8 mouse cellular contexts compared by ENCODE assay signal in the genomic region with DNA sequence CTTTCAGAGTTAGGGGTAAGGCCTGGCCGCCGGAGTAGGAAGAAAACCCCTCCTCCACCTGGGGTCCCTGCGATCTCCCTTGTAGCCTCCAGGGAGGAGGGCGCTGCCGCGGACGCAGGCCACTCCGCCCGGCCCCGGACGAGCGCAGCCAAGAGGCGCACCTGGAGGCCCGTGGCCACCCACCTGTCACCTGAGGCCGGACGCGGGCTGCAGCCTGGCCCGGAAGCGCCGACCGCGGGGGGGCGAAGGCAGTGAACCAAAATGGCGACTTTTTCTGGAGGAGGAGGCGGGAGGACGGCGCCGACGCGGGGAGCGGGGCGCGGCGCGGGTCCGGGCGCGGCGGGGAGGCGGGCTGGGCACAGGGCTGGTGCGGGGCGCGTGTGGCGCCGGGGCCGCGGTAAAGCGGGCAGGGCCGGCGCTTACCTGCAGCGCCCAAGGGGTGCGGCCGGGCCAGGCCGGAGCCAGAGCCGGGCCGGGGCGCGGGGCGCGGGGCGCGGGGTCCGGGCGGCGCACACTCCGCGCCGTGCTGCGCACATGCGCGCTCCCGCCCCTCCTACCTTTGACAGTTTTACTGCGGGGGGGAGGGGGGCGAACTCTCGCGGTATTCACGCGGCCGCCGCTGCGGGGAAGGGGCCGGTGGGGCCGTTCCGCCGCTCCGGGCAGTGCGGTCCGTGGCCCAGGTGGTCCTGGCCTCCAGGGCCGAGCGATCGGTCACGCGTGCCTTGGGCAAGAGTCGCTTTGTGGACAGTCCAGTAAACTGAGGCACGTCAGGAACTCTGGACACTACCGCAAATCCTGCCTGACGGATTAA. TPM values are rescaled to one million over a fixed set of nuclear protein-coding genes. Genes with fewer than 3 reads are reported as not detected.
DNase-seq lines count a peak whose midpoint lies in the region; ATAC-seq and TF ChIP-seq lines count a peak whose summit lies in the region.

A gene (minus strand): TSS at position 573 of the 811 bp plus-strand sequence.

- H3K9ac ChIP-seq in limb, embryonic 14.5 days (ENCODE audit: low read depth, low read length, severe bottlenecking) = peak within 1 kb of the TSS; percentile 90
- H3K9ac ChIP-seq in midbrain, embryonic 14.5 days (replicated peaks; ENCODE audit: low read length) = peak within 1 kb of the TSS; percentile 91
- peak within 1 kb of the TSS; percentile 97 for H3K9ac ChIP-seq in stomach, embryonic 14.5 days (replicated peaks; ENCODE audit: low read depth, low read length)

- peak within 1 kb of the TSS; percentile 96 for H3K4me3 ChIP-seq in limb, embryonic 14.5 days (replicated peaks; ENCODE audit: low read length)
- peak within 1 kb of the TSS; percentile 93 for H3K4me3 ChIP-seq in midbrain, embryonic 14.5 days (replicated peaks; ENCODE audit: low read depth, low read length)
- peak within 1 kb of the TSS; percentile 94 for H3K4me3 ChIP-seq in stomach, embryonic 14.5 days (ENCODE audit: low read depth, low read length)

- peaks cover 35% of the 10 kb centered on the region for H3K36me3 ChIP-seq in limb, embryonic 14.5 days (ENCODE audit: control insufficient read depth, insufficient read depth, low read length)
- H3K36me3 ChIP-seq in midbrain, embryonic 14.5 days (ENCODE audit: control insufficient read depth, insufficient read depth, low read length) = peaks cover 48% of the 10 kb centered on the region
- peaks cover 31% of the 10 kb centered on the region for H3K36me3 ChIP-seq in stomach, embryonic 14.5 days (ENCODE audit: control insufficient read depth, insufficient read depth, low read length)

- peak; percentile 92 for ATAC-seq in limb, embryonic 14.5 days (ENCODE audit: low FRiP score, low read depth)
- ATAC-seq in midbrain, embryonic 14.5 days (ENCODE audit: low FRiP score, low TSS enrichment) = peak; percentile 86
- peak; percentile 75 for ATAC-seq in stomach, embryonic 14.5 days (ENCODE audit: insufficient number of reproducible peaks, insufficient read depth, low FRiP score, low read depth)

- peak; percentile 95; the same call in 1 of the 2 replicates for TF ChIP-seq POLR2A in limb, embryonic 14.5 days (IDR thresholded peaks at IDR 0.05; ENCODE audit: borderline replicate concordance, extremely low read depth, insufficient read depth, insufficient read length)

- H3K27ac ChIP-seq in limb, embryonic 14.5 days (replicated peaks; ENCODE audit: low read depth, low read length) = peak within 1 kb of the TSS; percentile 77
- H3K27ac ChIP-seq in midbrain, embryonic 14.5 days (replicated peaks; ENCODE audit: low read depth, low read length) = peak within 1 kb of the TSS; percentile 89
- peak within 1 kb of the TSS; percentile 83 for H3K27ac ChIP-seq in stomach, embryonic 14.5 days (ENCODE audit: low read length)

- DNase-seq in urinary bladder, adult 18-20 months (ENCODE audit: low spot score in 2 of 2) = peak; percentile 66 to 72
- no peak for DNase-seq in urinary bladder, postnatal 10 days (ENCODE audit: low spot score)
- peak; percentile 81 for DNase-seq in embryo, embryonic 9.5 days (ENCODE audit: extremely low spot score)
- peak; percentile 48 to 69 for DNase-seq in heart, adult 18-20 months
- peak; percentile 73 for DNase-seq in kidney, adult 18-20 months
- peak; percentile 66 for DNase-seq in limb, embryonic 14.5 days (ENCODE audit: low spot score)
- DNase-seq in midbrain, embryonic 14.5 days = peak; percentile 92

- peaks cover 8% of the 10 kb centered on the region for H3K4me1 ChIP-seq in limb, embryonic 14.5 days (ENCODE audit: control insufficient read depth, insufficient read depth, low read length)
- peaks cover 19% of the 10 kb centered on the region for H3K4me1 ChIP-seq in midbrain, embryonic 14.5 days (ENCODE audit: control insufficient read depth, insufficient read depth, low read length)
- H3K4me1 ChIP-seq in stomach, embryonic 14.5 days (ENCODE audit: control insufficient read depth, insufficient read depth, low read length) = peaks cover 9% of the 10 kb centered on the region; the same call in 1 of the 2 replicates

- H3K4me2 ChIP-seq in limb, embryonic 14.5 days (replicated peaks; ENCODE audit: low read depth, low read length, severe bottlenecking) = peak within 1 kb of the TSS; percentile 80
- H3K4me2 ChIP-seq in midbrain, embryonic 14.5 days (ENCODE audit: low read length) = peak within 1 kb of the TSS; percentile 74
- H3K4me2 ChIP-seq in stomach, embryonic 14.5 days (replicated peaks; ENCODE audit: low read depth, low read length) = peak within 1 kb of the TSS; percentile 78

- WGBS in limb, embryonic 14.5 days = 0% methylated on average over 42 of the region's 97 CpGs
- WGBS in midbrain, embryonic 14.5 days = under 1% methylated on average over 95 of the region's 97 CpGs
- under 1% methylated on average over 57 of the region's 97 CpGs for WGBS in stomach, embryonic 14.5 days

- H3K27me3 ChIP-seq in limb, embryonic 14.5 days (ENCODE audit: control insufficient read depth, insufficient read depth, low read length) = no peaks in the 10 kb centered on the region
- no peaks in the 10 kb centered on the region for H3K27me3 ChIP-seq in midbrain, embryonic 14.5 days (ENCODE audit: control insufficient read depth, insufficient read depth, low read length)
- no peaks in the 10 kb centered on the region for H3K27me3 ChIP-seq in stomach, embryonic 14.5 days (ENCODE audit: control insufficient read depth, insufficient read depth, low read length)

- no peaks in the 10 kb centered on the region for H3K9me3 ChIP-seq in limb, embryonic 14.5 days (ENCODE audit: control insufficient read depth, low read length)
- no peaks in the 10 kb centered on the region for H3K9me3 ChIP-seq in midbrain, embryonic 14.5 days (ENCODE audit: control insufficient read depth, low read length)
- no peaks in the 10 kb centered on the region for H3K9me3 ChIP-seq in stomach, embryonic 14.5 days (ENCODE audit: control insufficient read depth, low read depth, low read length)

RNA-seq across cellular contexts. Expression of the gene that starts here (rescaled TPM):
- 10 to 100 TPM in 1 of 2 experiments, 1 to 10 TPM in 1; 9.7 to 10.8 TPM for total RNA-seq in heart, adult 18-20 months (2021)
- 102 and 117 TPM in 2 replicates for polyA plus RNA-seq in limb, embryonic 14.5 days (2012; rRNA removed)
- polyA plus RNA-seq in limb, embryonic 14.5 days (2014; fragmentation: Nextera tagmentation; extraction: Ambion mirVana) = 58.8 and 59.5 TPM in 2 replicates
- 72.6 and 75.3 TPM in 2 replicates for polyA plus RNA-seq in midbrain, embryonic 14.5 days (2014; fragmentation: Nextera tagmentation; extraction: Ambion mirVana)
- 50.6 and 51.6 TPM in 2 replicates for polyA plus RNA-seq in stomach, embryonic 14.5 days (2014; fragmentation: Nextera tagmentation; extraction: Ambion mirVana)
